Mouse (Mus musculus) gastrocnemius, adult 8-10 months (tissue): Measurements from ENCODE around the gene Hint1. TPM values are rescaled to one million over a fixed set of nuclear protein-coding genes. Genes with fewer than 3 reads are reported as not detected.
"Not testable (repeated sequence)": the region's sequence is repeated elsewhere in the genome, so short reads cannot be mapped to it uniquely, and the experiment has no call there.

Experiments used
- DNase-seq, 2 experiments: peaks; one replicate each; pipeline ENCODE4 v3.0.0; 2022; ENCODE audit warnings: low spot score in 2 of 2
- total RNA-seq, 4 experiments: library from RNA; stranded (reverse); gene quantifications; 2 replicates each; pipeline ENCODE4 v1.2.4; 2022

Gene Hint1
- 100 to 1,000 TPM; 154 to 257 (median 186) TPM for total RNA-seq

- peak; percentile 85 to 87 for DNase-seq
Measured at GRCm38 (mm10) chr11:54866119-54867048, at the start of gene Hint1. Gene Hint1 (plus strand): TSS chr11:54866383.

- no peak for DNase-seq
Measured at GRCm38 (mm10) chr11:54817449-54817848, 48.7 kb upstream of the Hint1 start.

GRCm38 (mm10) chr11:54819489-54819888 lies 46.7 kb upstream of the Hint1 start:
- no peak for DNase-seq

DNA sequence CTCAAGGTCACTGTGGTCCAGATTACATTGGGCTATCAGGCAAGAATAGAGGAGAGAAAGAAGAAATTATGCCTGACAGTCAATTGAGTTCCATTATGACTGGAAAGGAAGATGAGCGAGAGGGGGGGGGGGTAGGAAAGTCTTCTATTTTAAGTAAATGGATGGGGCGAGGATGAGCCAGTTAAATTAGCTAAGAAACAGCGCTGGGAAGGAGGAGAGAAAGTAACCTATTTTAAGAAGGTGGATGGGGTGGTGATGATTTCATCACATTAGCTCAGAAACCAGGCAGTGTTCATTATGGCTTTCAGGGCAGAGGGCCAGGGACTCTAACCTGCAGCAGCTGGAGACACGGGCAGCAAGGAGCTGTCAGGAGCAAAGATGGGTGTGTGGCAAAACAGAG lies 42.7 kb upstream of the Hint1 start:
- no peak for DNase-seq

GRCm38 (mm10) chr11:54825774-54826173 lies 40.4 kb upstream of the Hint1 start:
- no peak for DNase-seq

DNA sequence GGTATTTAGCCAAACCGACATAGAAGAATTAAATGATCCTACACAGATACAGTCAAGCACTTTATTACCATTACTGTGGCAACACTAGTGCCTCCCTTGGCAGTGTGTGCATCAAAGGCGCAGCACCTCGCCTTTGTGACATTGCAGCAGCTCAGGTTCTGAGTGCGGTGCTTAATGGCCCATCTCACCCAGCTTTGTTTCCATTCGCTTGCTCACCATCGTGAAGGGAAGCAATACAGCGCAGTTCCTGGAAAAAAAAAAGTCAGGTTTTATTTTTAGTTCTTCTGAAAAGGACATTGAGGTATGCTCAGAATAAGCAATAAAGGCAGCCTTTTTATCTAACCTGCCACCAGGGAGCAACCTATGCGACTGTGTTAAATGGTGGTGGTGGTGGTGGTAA lies 39.4 kb upstream of the Hint1 start:
- no peak for DNase-seq

DNA sequence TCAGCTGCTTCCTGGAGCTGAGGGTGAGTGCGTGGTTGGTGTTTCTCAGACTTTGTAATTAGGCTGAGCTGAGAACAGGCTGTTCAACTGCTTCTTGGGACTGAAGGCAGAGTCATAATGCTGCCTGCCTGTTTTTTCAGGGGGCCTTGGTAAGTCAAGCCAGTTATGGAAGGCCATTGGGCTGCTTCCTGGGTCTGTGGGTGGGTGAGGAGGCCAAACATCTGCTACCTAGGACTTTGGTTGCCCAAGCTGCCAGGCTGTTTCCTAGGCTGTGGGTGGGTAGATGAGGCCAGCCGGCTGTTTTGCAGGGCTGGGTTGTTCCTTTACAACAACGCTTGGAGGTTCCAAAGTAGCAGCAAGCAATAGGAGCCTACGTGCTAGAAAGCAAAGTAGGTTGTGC lies 32.4 kb upstream of the Hint1 start:
- DNase-seq = no peak

DNA sequence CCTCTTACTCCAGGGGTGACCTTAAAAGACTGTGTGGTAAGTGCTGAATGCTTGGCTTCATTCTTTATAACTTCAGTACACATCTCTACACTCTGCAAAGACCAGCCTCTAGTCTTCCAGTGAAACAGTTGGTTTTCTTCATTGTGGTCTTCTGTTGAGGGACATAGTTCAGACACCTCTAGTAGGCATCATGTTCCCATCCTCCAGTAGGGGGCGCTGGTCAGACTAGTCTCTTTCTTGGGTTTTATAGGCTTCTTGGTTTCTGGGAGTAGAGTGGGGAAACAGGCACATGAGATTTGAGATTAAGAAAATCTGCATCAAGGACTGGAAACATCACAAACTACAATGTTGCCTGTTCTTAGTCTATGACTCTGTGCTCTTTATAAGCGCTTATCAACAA lies 31.6 kb upstream of the Hint1 start:
- DNase-seq = no peak

DNA sequence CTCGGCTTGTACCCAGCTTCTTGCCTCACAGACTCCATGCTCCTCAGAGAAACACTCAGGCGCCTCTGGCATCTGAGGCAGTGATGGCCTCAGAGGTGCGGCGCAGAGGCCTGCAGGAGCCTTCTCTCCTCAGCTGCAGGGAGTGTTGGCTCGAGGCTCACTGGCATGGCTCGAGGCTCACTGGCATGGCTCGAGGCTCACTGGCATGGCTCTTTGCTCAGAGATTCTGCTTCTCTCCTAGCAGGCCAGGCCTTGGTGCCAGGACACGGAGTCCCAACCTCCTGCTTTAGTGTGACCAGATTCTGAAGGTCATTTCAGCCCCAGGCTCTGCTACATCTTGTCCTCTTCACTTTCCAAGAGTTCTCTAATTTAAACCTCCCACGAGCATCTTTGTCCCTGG lies 30.1 kb upstream of the Hint1 start:
- DNase-seq = peak; percentile 30 to 50

DNA sequence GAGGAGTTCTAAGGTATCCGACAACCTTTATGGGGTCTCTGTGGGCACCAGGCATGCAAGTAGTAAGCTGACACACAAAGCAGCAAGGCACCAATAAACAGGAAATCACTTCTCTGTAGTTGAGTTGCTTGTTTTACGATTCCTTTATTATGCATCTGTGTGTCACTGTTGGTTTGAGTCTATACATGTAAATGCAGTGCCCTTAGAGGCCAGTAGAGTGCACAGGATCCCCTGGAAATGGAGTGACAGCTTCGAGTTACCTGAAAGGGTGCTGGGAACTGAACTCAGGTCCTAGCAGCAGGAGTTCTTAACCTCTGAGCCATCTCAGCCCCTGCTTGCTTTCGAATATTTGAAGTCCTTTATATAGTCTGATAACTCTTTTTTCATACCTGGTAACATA lies 26.5 kb upstream of the Hint1 start:
- no peak for DNase-seq

- DNase-seq = no peak
Measured at GRCm38 (mm10) chr11:54840891-54841290, 25.3 kb upstream of the Hint1 start.

GRCm38 (mm10) chr11:54844424-54844823 lies 21.8 kb upstream of the Hint1 start:
- DNase-seq = no peak

GRCm38 (mm10) chr11:54844959-54845358 lies 21.2 kb upstream of the Hint1 start:
- no peak for DNase-seq

DNA sequence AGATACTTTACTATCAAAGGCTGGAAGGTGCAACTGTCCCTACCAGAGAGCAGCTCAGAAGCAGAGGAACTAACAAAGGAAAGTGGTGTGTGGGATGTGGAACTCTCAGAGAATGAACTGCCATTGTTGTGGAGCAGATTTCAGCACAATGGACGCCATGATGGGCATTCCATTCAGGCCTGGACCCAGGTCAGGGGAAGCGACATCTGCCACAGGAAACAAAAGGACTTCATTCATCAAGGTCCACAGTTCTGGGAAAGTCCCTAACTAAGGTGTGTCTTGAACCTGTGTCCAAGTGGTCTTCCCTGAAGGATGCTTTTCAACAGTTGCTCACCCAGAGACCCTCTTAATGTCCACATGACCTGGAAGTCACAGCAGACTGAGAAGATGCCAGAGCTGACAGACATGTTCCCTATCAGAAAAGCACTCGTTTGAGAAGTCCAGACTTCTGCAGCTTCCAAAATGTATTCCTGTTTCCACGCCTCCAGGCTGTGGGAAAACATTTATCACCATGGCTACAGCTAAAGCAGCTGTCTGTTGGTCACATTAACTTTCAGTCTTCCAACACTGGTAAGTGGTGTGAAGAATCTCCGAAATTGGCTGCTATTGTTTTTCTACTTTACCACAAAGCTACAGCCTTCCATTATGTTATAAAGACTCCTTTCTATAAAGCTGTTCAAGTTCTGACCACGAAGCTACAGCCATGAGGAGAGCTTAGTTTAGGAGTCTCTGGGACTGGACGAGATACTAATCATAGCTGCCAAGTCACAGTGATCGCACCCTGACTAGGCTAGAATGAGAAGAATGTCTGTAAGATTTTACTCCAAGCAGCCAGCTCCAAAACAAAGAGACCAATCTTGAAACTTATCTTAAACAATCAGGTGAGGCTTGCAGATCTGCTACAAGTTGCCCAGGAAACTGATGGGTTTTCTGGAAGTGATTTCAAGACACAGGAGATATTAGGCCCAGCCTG lies 20.4 kb upstream of the Hint1 start:
- DNase-seq = no peak

GRCm38 (mm10) chr11:54849961-54850758 lies 16.0 kb upstream of the Hint1 start:
- no peak for DNase-seq

GRCm38 (mm10) chr11:54851656-54852055 lies 14.5 kb upstream of the Hint1 start:
- DNase-seq = no peak

GRCm38 (mm10) chr11:54858880-54859279 lies 7.3 kb upstream of the Hint1 start:
- DNase-seq = not testable (repeated sequence)

DNA sequence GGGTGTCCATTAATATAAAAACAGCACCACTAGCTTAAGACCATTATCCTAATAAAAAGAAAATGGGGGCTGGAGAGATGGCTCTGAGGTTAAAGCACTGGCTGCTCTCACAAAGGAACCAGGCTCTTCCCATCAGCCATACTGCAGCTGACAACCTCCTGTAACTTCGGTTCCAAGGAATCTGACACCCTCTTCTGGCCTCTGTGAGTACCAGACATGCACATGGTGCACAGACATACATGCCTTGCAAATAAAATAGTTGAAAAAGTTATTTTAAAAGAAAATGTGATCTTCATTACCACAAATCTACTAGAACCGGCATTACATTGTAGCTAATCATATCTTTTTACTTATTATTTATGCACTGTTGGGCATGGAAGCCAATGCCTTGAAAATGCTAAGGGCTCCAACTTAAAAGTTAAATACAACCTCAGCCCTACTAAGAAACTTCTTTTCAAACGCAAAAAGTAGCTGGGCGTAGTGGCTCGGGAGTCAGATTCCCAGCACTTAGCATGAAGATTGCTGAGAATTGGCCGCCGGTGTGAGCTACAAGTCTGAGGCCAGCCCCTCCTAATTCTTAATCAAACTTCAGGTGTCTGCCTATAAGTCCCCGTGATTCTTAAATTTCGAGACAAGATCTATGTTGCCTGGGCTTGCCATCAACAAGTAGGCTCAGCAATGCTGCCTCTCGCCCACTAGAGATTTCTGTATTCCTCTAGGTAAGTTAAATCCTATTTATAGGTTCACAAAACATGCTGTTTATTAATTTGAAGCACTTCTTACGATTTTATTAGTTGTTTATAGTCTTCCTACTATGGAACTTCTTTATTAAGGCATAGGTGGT lies 6.6 kb upstream of the Hint1 start:
- DNase-seq = no peak

GRCm38 (mm10) chr11:54860256-54861038 lies 5.7 kb upstream of the Hint1 start, which contains the start of gene Lyrm7:
Gene Lyrm7 (minus strand): TSS chr11:54860916.
- peak; percentile 96 to 97 for DNase-seq
